10 mouse cellular contexts compared by ENCODE assay signal in genomic region chr15:49065875-49066274, GRCm38 (mm10).
DNase-seq lines count a peak whose midpoint lies in the region; ATAC-seq and TF ChIP-seq lines count a peak whose summit lies in the region.
"Had no signal": no experiment of that assay in that cellular context is flagged by ENCODE, and none has a peak within 500 bp of the region (broad histone marks: within the 10 kb centered on the region; RNA-seq: fewer than 3 reads in every experiment).

No protein-coding gene starts in this region.

- no peaks in the 10 kb centered on the region for H3K9me3 ChIP-seq in hindbrain, embryonic 16.5 days (ENCODE audit: control insufficient read depth, low read length)
- H3K9me3 ChIP-seq in hindbrain, embryonic 10.5 days: no peaks in the 10 kb centered on the region
- H3K9me3 ChIP-seq in lung, embryonic 16.5 days (ENCODE audit: control insufficient read depth, low read length): no peaks in the 10 kb centered on the region
- H3K9me3 ChIP-seq in forebrain, embryonic 11.5 days (ENCODE audit: control insufficient read depth, low read length): no peaks in the 10 kb centered on the region
- H3K9me3 ChIP-seq: embryonic facial prominence, embryonic 13.5 days; midbrain, embryonic 12.5 days had no signal

- no peaks in the 10 kb centered on the region for H3K4me1 ChIP-seq in hindbrain, embryonic 16.5 days (ENCODE audit: control insufficient read depth, insufficient read depth, low read depth, low read length)
- no peaks in the 10 kb centered on the region for H3K4me1 ChIP-seq in hindbrain, embryonic 10.5 days (replicated peaks)
- no peaks in the 10 kb centered on the region for H3K4me1 ChIP-seq in cerebellum, adult 2 months (ENCODE audit: control insufficient read depth, insufficient read depth, low read length)
- no peaks in the 10 kb centered on the region for H3K4me1 ChIP-seq in lung, embryonic 16.5 days (replicated peaks; ENCODE audit: control insufficient read depth, insufficient read depth, low read length)
- no peaks in the 10 kb centered on the region for H3K4me1 ChIP-seq in forebrain, embryonic 11.5 days (replicated peaks; ENCODE audit: control insufficient read depth, insufficient read depth, low read length)
- H3K4me1 ChIP-seq: embryonic facial prominence, embryonic 13.5 days; midbrain, embryonic 12.5 days had no signal

- no peak for DNase-seq in hindbrain, embryonic 10.5 days (ENCODE audit: low spot score)
- DNase-seq in cerebellum, adult 2 months: peak; percentile 51 to 68
- DNase-seq in heart, adult 9 months (ENCODE audit: low spot score in 2 of 2): peak; percentile 77 to 83
- peak; percentile 84 to 89 for DNase-seq in kidney, postnatal 36 days
- DNase-seq in testis, postnatal 10 days (ENCODE audit: low spot score): peak; percentile 66
- no peak for DNase-seq in forebrain, embryonic 11.5 days (ENCODE audit: low spot score)

- peak; percentile 85 for ATAC-seq in hindbrain, embryonic 16.5 days
- ATAC-seq in lung, embryonic 16.5 days (ENCODE audit: low read depth): peak; percentile 99
- no peak for ATAC-seq in forebrain, embryonic 11.5 days (replicated peaks; ENCODE audit: low FRiP score)

- H3K9ac ChIP-seq in hindbrain, embryonic 16.5 days (ENCODE audit: low read depth, low read length): no peak overlapping the region
- no peak overlapping the region for H3K9ac ChIP-seq in lung, embryonic 16.5 days (ENCODE audit: low read length)
- no peak overlapping the region for H3K9ac ChIP-seq in forebrain, embryonic 11.5 days (ENCODE audit: low read length)
- H3K9ac ChIP-seq: embryonic facial prominence, embryonic 13.5 days; midbrain, embryonic 12.5 days had no signal

- no peaks in the 10 kb centered on the region for H3K36me3 ChIP-seq in hindbrain, embryonic 16.5 days (ENCODE audit: control insufficient read depth, insufficient read depth, low read length)
- no peaks in the 10 kb centered on the region for H3K36me3 ChIP-seq in hindbrain, embryonic 10.5 days
- H3K36me3 ChIP-seq in lung, embryonic 16.5 days (ENCODE audit: control insufficient read depth, insufficient read depth, low read length): no peaks in the 10 kb centered on the region
- no peaks in the 10 kb centered on the region for H3K36me3 ChIP-seq in forebrain, embryonic 11.5 days (ENCODE audit: control insufficient read depth, insufficient read depth, low read length)
- H3K36me3 ChIP-seq: embryonic facial prominence, embryonic 13.5 days; midbrain, embryonic 12.5 days had no signal

- no peak overlapping the region for H3K4me2 ChIP-seq in hindbrain, embryonic 16.5 days (ENCODE audit: low read length)
- H3K4me2 ChIP-seq in lung, embryonic 16.5 days (ENCODE audit: low read depth, low read length): no peak overlapping the region
- H3K4me2 ChIP-seq in forebrain, embryonic 11.5 days (ENCODE audit: low read depth, low read length, severe bottlenecking): no peak overlapping the region
- H3K4me2 ChIP-seq: embryonic facial prominence, embryonic 13.5 days; midbrain, embryonic 12.5 days had no signal

- TF ChIP-seq POLR2A in cerebellum, adult 2 months (IDR thresholded peaks at IDR 0.05; ENCODE audit: borderline replicate concordance, insufficient read depth, low read length): no peak

- no peak for TF ChIP-seq CTCF in cerebellum, adult 2 months (IDR thresholded peaks at IDR 0.05; ENCODE audit: borderline replicate concordance, insufficient read depth, low read depth, low read length)

- no peaks in the 10 kb centered on the region for H3K27me3 ChIP-seq in hindbrain, embryonic 16.5 days (replicated peaks; ENCODE audit: control insufficient read depth, insufficient read depth, low read length)
- no peaks in the 10 kb centered on the region for H3K27me3 ChIP-seq in hindbrain, embryonic 10.5 days (ENCODE audit: insufficient read depth, poor library complexity, severe bottlenecking)
- H3K27me3 ChIP-seq in cerebellum, adult 2 months (ENCODE audit: control insufficient read depth, insufficient read depth, low read length): no peaks in the 10 kb centered on the region
- H3K27me3 ChIP-seq in lung, embryonic 16.5 days (ENCODE audit: control insufficient read depth, insufficient read depth, low read depth, low read length): no peaks in the 10 kb centered on the region
- no peaks in the 10 kb centered on the region for H3K27me3 ChIP-seq in forebrain, embryonic 11.5 days (ENCODE audit: control insufficient read depth, insufficient read depth, low read length)
- H3K27me3 ChIP-seq: embryonic facial prominence, embryonic 13.5 days; midbrain, embryonic 12.5 days had no signal

- H3K27ac ChIP-seq in hindbrain, embryonic 16.5 days (ENCODE audit: low read depth, low read length): no peak overlapping the region
- H3K27ac ChIP-seq in hindbrain, embryonic 10.5 days: no peak overlapping the region
- H3K27ac ChIP-seq in cerebellum, adult 2 months (ENCODE audit: insufficient read depth, low read length): no peak overlapping the region
- H3K27ac ChIP-seq in lung, embryonic 16.5 days (ENCODE audit: low read length): no peak overlapping the region
- no peak overlapping the region for H3K27ac ChIP-seq in forebrain, embryonic 11.5 days (ENCODE audit: low read depth, low read length)
- H3K27ac ChIP-seq: embryonic facial prominence, embryonic 13.5 days; midbrain, embryonic 12.5 days had no signal

- H3K4me3 ChIP-seq in hindbrain, embryonic 16.5 days (ENCODE audit: low read length): no peak overlapping the region
- H3K4me3 ChIP-seq in hindbrain, embryonic 10.5 days: no peak overlapping the region
- H3K4me3 ChIP-seq in cerebellum, adult 2 months (replicated peaks; ENCODE audit: insufficient read depth, low read depth, low read length): no peak overlapping the region
- no peak overlapping the region for H3K4me3 ChIP-seq in lung, embryonic 16.5 days (ENCODE audit: low read length)
- no peak overlapping the region for H3K4me3 ChIP-seq in forebrain, embryonic 11.5 days (ENCODE audit: low read depth, low read length)
- H3K4me3 ChIP-seq: embryonic facial prominence, embryonic 13.5 days; midbrain, embryonic 12.5 days had no signal

Comparison
In these comparisons a context has a peak if more than half of its experiments do, and no peak if none do; other contexts are left out.
1. DNase-seq: peak in cerebellum, adult 2 months (2 of 2), heart, adult 9 months (2 of 2), kidney, postnatal 36 days (2 of 2) and testis, postnatal 10 days (single experiment); none in hindbrain, embryonic 10.5 days (single experiment) and forebrain, embryonic 11.5 days (single experiment).